Mouse (Mus musculus): ENCODE results near the gene Il5. TPM values are rescaled to one million over a fixed set of nuclear protein-coding genes. Genes with fewer than 3 reads are reported as not detected.
"Not testable (repeated sequence)": the region's sequence is repeated elsewhere in the genome, so short reads cannot be mapped to it uniquely, and the experiment has no call there.

The Il5 gene
- total RNA-seq, 2 experiments from 2014 or later = not detected

- Histone ChIP-seq H3K4me3 (no peak overlapping the region), H3K27ac (no peak overlapping the region)
- no peak for TF ChIP-seq CTCF (conservative IDR thresholded peaks at IDR 0.05)
- DNase-seq (ENCODE audit: low spot score in 2 of 2) = no peak
Observed at GRCm38 (mm10) chr11:53749716-53750352, 29.2 kb downstream of the Il5 start.

DNA sequence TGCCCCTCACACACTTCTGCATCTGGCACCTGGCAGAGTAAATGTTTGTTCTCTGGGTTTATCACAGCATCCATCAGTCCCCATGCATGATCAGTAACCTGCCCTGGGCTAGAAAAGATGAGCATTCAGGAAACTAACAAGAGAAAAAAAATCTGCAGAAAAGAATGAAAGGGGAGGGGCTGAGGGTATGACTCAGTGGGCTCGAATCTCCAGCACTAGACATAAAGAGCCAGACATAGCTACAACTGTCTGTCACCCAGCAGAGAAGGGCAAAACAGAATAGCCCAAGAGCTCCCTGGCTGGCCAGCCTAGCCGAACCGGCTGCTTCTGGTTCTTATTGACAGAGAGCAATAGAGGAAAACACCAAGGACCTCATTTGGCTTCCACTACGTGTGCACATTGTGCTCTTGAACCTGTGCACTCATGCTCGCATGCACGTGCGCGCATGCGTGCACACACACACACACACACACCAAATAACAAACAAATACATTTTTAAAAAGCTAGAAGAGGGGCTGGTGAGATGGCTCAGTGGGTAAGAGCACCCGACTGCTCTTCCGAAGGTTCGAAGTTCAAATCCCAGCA is 34.5 kb downstream of the Il5 start:
- no peak overlapping the region for H3K27ac ChIP-seq
- no peak for DNase-seq (ENCODE audit: low spot score in 2 of 2)
- no peak overlapping the region for H3K4me3 ChIP-seq
- no peak for TF ChIP-seq CTCF (conservative IDR thresholded peaks at IDR 0.05)

GRCm38 (mm10) chr11:53757612-53758011 is 37.0 kb downstream of the Il5 start:
- TF ChIP-seq CTCF (conservative IDR thresholded peaks at IDR 0.05) = no peak
- no peak overlapping the region for H3K27ac ChIP-seq

DNA sequence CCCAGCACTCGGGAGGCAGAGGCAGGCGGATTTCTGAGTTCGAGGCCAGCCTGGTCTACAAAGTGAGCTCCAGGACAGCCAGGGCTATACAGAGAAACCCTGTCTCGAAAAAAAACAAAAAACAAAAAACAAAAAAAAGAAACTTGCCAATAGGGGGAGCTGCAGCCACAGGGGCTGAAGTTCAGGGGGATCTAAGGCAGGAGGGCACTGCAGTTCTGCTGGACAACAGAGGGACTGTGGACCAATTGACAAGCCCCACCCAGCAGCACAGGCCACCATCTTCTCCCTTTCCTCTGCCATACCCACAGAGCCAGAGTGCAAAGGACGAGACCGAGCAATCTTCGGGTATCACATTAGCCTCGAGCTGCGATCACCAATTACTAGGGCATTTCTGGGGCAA is 37.4 kb downstream of the Il5 start:
- peak; percentile 67 for TF ChIP-seq CTCF (conservative IDR thresholded peaks at IDR 0.05)
- H3K4me3 ChIP-seq; H3K27ac ChIP-seq; DNase-seq (ENCODE audit: low spot score in 2 of 2): not testable (repeated sequence)

More at GRCm38 (mm10) chr11:53757612-53758011, 37.0 kb downstream of the Il5 start:
- H3K4me3 ChIP-seq = no peak overlapping the region
- no peak for DNase-seq (ENCODE audit: low spot score in 2 of 2)

DNA sequence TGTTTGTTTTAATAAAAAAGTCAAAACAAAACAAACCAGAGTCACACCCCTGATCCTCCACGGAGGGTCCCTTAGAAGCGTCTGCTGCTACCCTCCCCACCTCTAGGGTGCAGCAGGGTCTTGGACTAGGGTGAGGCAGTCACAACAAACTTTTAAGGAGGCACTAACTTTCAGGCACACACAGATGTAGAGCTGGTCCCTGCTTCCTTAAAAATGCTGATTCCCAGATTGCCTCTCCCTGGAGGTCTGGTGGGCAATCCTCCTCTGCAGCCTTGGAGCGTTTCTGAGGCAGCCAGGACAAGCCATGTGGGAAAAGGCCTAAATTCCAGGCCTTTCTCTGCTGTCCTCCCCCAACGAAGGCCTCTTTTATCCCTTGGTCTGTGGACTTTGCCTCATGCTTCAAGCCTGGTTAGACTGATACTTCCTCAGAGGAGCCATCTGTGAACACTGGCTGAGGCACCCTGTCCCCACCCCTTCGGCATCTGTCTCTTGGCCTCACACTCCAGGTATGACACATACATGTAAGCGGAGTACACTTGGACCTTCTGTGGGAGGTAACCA is 38.3 kb downstream of the Il5 start:
- H3K4me3 ChIP-seq = no peak overlapping the region
- no peak overlapping the region for H3K27ac ChIP-seq
- DNase-seq (ENCODE audit: low spot score in 2 of 2) = no peak
- peak; percentile 62 for TF ChIP-seq CTCF (conservative IDR thresholded peaks at IDR 0.05)

DNA sequence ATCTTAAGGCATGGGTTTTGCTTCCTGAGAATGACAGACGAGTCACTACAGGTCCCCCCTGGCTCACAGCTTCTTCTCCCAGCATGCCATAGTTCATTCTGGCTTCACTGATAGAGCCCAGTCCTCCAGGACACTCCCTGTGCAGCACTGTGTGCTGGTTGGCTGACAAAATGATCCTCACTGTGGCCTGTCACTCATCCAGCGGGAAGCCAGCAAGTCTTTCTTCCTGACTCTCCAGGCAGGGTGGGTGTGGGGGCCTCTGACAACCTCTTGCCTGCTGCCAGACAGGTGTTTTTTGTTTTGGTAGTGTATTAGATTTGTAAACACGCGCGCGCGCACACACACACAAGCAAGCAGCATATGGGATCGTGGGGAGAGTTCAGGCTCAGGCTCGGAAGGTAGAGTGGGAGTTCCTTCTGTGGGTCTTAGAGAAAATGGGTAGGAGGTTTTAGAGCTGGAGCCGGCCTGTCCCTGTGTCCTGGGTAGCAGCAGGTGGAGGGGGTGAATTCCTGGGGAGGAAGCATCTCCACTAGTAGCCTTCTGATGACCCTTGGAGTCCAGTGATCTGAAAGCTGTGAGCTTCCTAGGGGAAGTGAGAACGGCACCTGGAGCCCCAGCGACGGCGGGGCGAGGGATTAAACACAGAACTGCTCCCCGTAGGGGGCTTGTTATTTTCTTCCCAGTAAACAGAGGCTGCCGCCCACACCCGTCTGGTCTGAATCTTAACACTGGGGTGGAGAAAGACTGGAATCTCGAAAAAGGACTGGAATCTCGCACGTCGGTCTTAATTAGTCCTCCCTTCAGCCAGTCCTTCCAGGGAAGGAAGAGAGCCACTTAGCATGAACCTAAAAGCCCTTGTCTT is 39.2 kb downstream of the Il5 start:
- Histone ChIP-seq H3K27ac (peak overlapping the region; percentile 32; the same call in 1 of the 2 replicates), H3K4me3 (no peak overlapping the region)
- TF ChIP-seq CTCF (conservative IDR thresholded peaks at IDR 0.05) = no peak
- DNase-seq (ENCODE audit: low spot score in 2 of 2) = no peak

DNA sequence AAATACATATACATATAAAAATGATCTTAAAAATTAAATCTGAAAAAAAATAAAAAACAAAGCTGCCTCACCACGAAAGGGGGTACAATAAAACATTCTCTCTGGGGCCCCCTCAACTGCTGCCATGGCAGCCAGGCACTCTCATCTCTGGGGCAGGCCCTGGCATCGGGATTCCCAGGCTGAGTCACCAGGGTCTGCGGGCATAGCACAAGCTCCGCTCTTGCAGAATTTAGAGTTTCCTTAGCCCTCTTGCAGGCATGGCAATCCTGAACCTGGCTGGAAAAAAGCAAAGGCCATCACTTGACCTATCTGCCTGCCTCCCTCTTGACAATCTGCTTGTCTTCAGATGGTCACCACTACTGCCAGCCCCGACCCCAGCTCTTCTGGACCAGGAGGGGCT is 40.7 kb downstream of the Il5 start:
- no peak for TF ChIP-seq CTCF (conservative IDR thresholded peaks at IDR 0.05)
- no peak for DNase-seq (ENCODE audit: low spot score in 2 of 2)
- Histone ChIP-seq H3K27ac (peak overlapping the region; percentile 91), H3K4me3 (no peak overlapping the region)

DNA sequence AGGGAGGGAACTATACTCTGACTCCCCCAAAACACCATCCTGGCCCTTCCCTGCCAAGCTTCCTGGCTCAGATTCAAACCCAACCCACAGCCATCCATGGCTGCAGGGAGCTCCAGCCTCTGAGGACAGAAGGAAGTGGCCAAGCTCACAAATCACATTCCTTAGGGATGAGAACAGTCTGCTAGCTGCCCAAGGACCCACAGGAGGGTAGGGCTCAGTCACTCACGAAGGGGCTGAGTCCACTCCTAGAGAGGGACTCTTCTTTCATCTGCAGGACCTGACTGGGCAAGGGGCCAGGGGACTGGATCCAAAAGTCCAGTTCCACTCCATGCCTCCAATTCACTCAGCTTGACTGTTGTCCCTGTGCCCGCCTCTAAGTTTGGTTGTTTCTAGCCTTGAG is 41.2 kb downstream of the Il5 start:
- DNase-seq (ENCODE audit: low spot score in 2 of 2) = no peak
- no peak overlapping the region for H3K4me3 ChIP-seq
- TF ChIP-seq CTCF (conservative IDR thresholded peaks at IDR 0.05) = no peak
- peak overlapping the region; percentile 91 for H3K27ac ChIP-seq

DNA sequence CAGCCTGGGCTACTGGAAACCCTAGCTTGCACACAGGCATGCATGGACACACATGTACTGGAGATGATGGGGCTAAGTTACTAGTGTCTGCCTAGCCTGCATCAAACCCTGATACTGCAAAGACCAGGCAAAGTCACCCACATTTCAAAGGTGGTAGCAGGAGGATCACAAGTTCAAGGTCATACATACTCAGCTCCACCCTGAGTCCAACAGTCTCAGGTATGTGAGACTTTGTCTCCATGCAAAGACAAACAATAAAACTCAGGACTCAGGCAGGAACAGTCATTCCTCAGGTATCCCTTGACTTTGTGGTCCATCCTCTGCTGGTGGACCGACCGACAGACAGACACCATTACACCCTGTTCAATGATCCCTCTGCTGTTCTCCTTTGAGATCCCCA is 41.8 kb downstream of the Il5 start:
- no peak for DNase-seq (ENCODE audit: low spot score in 2 of 2)
- Histone ChIP-seq H3K4me3 (peak overlapping the region; percentile 61), H3K27ac (peak overlapping the region; percentile 91)
- no peak for TF ChIP-seq CTCF (conservative IDR thresholded peaks at IDR 0.05)

GRCm38 (mm10) chr11:53762827-53763495 is 42.4 kb downstream of the Il5 start:
- H3K4me3 ChIP-seq = peak overlapping the region; percentile 61
- peak in 1 of 2 experiments; percentile 25 for DNase-seq (ENCODE audit: low spot score in 2 of 2)
- H3K27ac ChIP-seq = peak overlapping the region; percentile 91
- no peak for TF ChIP-seq CTCF (conservative IDR thresholded peaks at IDR 0.05)

GRCm38 (mm10) chr11:53763496-53764140 is 43.0 kb downstream of the Il5 start:
- peak overlapping the region; percentile 61 for H3K4me3 ChIP-seq
- TF ChIP-seq CTCF (conservative IDR thresholded peaks at IDR 0.05) = peak; percentile 69
- peak overlapping the region; percentile 91 for H3K27ac ChIP-seq
- peak; percentile 70 to 71 for DNase-seq (ENCODE audit: low spot score in 2 of 2)

GRCm38 (mm10) chr11:53764581-53764980 is 44.0 kb downstream of the Il5 start:
- no peak for DNase-seq (ENCODE audit: low spot score in 2 of 2)
- peak overlapping the region; percentile 91 for H3K27ac ChIP-seq
- TF ChIP-seq CTCF (conservative IDR thresholded peaks at IDR 0.05) = no peak
- no peak overlapping the region for H3K4me3 ChIP-seq

Data from layer of hippocampus, adult 2 months (tissue).